Mouse (Mus musculus) liver, embryonic 14 days (tissue): ENCODE measurements around the gene Cmah. TPM values are rescaled to one million over a fixed set of nuclear protein-coding genes. Genes with fewer than 3 reads are reported as not detected.

Experiments used
- polyA plus RNA-seq: library from polyadenylated mRNA; depleted of rRNA; stranded (reverse); fragments of >200 nt; gene quantifications from 2 replicates; pipeline ENCODE4 v1.2.3, GENCODE M21; 2012; rRNA removed

The Cmah gene
- 0.55 and 0.65 TPM in 2 replicates for polyA plus RNA-seq

GRCm38 (mm10) chr13:24327201-24327600 lies at the start of gene Cmah:
Gene Cmah (plus strand): TSS chr13:24327404.

GRCm38 (mm10) chr13:24280439-24281431 lies 46.5 kb upstream of the Cmah start, which contains the start of gene Carmil1:
Gene Carmil1 (minus strand): TSS chr13:24280795.

Other genes starting within 250 kb of the Cmah start
- 1.9 and 2.2 TPM in 2 replicates for gene Carmil1, start 46.6 kb upstream of the Cmah start, polyA plus RNA-seq